Mouse (Mus musculus) liver, adult 2 months (tissue): ENCODE measurements around the gene Ptprb. TPM values are rescaled to one million over a fixed set of nuclear protein-coding genes. Genes with fewer than 3 reads are reported as not detected.

Experiments
- DNase-seq: peaks from one replicate; pipeline ENCODE4 v3.0.0-alpha.2; 2011; ENCODE audit warnings: low read depth, low spot score; ENCODE audit errors: extremely low read depth
- H3K27ac ChIP-seq: fragments of 200-500 bp; replicated peaks from 2 replicates; pipeline ENCODE4 v1.5.1; 2012; ENCODE audit warnings: low read depth, mild to moderate bottlenecking, control low read depth, inconsistent platforms, low read length; ENCODE audit not compliant: insufficient read depth
- H3K27me3 ChIP-seq: fragments of 200-500 bp; 2 replicates; pipeline ENCODE4 v1.6.1; 2012; ENCODE audit warnings: mild to moderate bottlenecking, moderate library complexity, low read length, inconsistent platforms; ENCODE audit not compliant: control insufficient read depth, insufficient read depth
- H3K36me3 ChIP-seq: fragments of 200-500 bp; 2 replicates; pipeline ENCODE4 v1.6.1; 2012; ENCODE audit warnings: low read length, inconsistent platforms; ENCODE audit not compliant: control insufficient read depth, insufficient read depth
- H3K4me1 ChIP-seq: fragments of 200-500 bp; 2 replicates; pipeline ENCODE4 v1.6.1; 2011; ENCODE audit warnings: low read length; ENCODE audit not compliant: control insufficient read depth, insufficient read depth
- H3K4me3 ChIP-seq: fragments of 200-500 bp; 2 replicates; pipeline ENCODE4 v1.5.1; 2011; ENCODE audit warnings: low read depth, mild to moderate bottlenecking, control low read depth, low read length, moderate library complexity; ENCODE audit not compliant: insufficient read depth
- H3K79me2 ChIP-seq: fragments of 200-500 bp; 2 replicates; pipeline ENCODE4 v1.6.1; 2012; ENCODE audit warnings: inconsistent platforms, mild to moderate bottlenecking, low read length, moderate library complexity; ENCODE audit not compliant: control insufficient read depth, insufficient read depth
- H3K9ac ChIP-seq: fragments of 200-500 bp; 2 replicates; pipeline ENCODE4 v1.6.1; 2012; ENCODE audit warnings: low read depth, mild to moderate bottlenecking, control low read depth, inconsistent platforms, low read length
- CTCF ChIP-seq: fragments of 200-500 bp; IDR thresholded peaks from 2 replicates; pipeline ENCODE4 v1.5.1; 2011; ENCODE audit warnings: low read depth, low read length, control low read depth
- POLR2A ChIP-seq: fragments of 200-500 bp; IDR thresholded peaks from 2 replicates; pipeline ENCODE4 v1.6.1; 2011; ENCODE audit warnings: low read length, control low read depth; ENCODE audit not compliant: insufficient read depth; ENCODE audit errors: extremely low read depth
- WGBS: fragments of 180-500 bp; shearing (Covaris S2); methylation state at CpG from one replicate; pipeline ENCODE4 v1.1.7; 2018; 5-methylcytosine and 5-hydroxymethylcytosine counted together
- polyA plus RNA-seq: library from polyadenylated mRNA; depleted of rRNA; stranded (reverse); fragments of >200 nt; gene quantifications from 2 replicates; pipeline ENCODE4 v1.2.3, GENCODE M21; 2012
- total RNA-seq: library from RNA; depleted of rRNA; stranded (reverse); fragments of >200 nt; gene quantifications from 2 replicates; pipeline ENCODE4 v1.2.3, GENCODE M21; 2014

The Ptprb gene
- total and polyA plus RNA-seq, 2 experiments = 5.9 to 39.8 TPM

- H3K9ac ChIP-seq = no peak overlapping the region
- TF ChIP-seq CTCF (peak; percentile 56), POLR2A (no peak)
- no peaks in the 10 kb centered on the region for H3K27me3 ChIP-seq
- no peaks in the 10 kb centered on the region; the same call in 1 of the 2 replicates for H3K79me2 ChIP-seq
- no peaks in the 10 kb centered on the region; the same call in none of the 2 replicates for H3K36me3 ChIP-seq
- no peak overlapping the region for H3K4me3 ChIP-seq
- H3K27ac ChIP-seq = no peak overlapping the region
- H3K4me1 ChIP-seq = peaks cover 2% of the 10 kb centered on the region
- 14% methylated on average over 12 of the region's 12 CpGs for WGBS
- peak; percentile 61 for DNase-seq
These were observed 43.9 kb downstream of the Ptprb start for GRCm38 (mm10) chr10:116319246-116319645.

- DNase-seq = no peak
- H3K4me1 ChIP-seq = no peaks in the 10 kb centered on the region
- H3K36me3 ChIP-seq = no peaks in the 10 kb centered on the region; the same call in 1 of the 2 replicates
- H3K4me3 ChIP-seq = no peak overlapping the region
- TF ChIP-seq POLR2A (no peak), CTCF (no peak)
- WGBS = 84% methylated on average over 5 of the region's 5 CpGs
- H3K27me3 ChIP-seq = no peaks in the 10 kb centered on the region
- H3K9ac ChIP-seq = no peak overlapping the region
- H3K79me2 ChIP-seq = no peaks in the 10 kb centered on the region
- H3K27ac ChIP-seq = no peak overlapping the region
These were observed 53.8 kb downstream of the Ptprb start for GRCm38 (mm10) chr10:116329086-116329485.

GRCm38 (mm10) chr10:116330458-116330857 is 55.1 kb downstream of the Ptprb start:
- Histone ChIP-seq H3K9ac (no peak overlapping the region), H3K4me1 (no peaks in the 10 kb centered on the region), H3K4me3 (no peak overlapping the region), H3K36me3 (no peaks in the 10 kb centered on the region), H3K79me2 (no peaks in the 10 kb centered on the region), H3K27me3 (no peaks in the 10 kb centered on the region), H3K27ac (no peak overlapping the region)
- DNase-seq = peak; percentile 56
- WGBS = 15% methylated on average over 5 of the region's 5 CpGs
- TF ChIP-seq CTCF (peak; percentile 83), POLR2A (no peak)

GRCm38 (mm10) chr10:116330961-116331510 is 55.7 kb downstream of the Ptprb start:
- H3K36me3 ChIP-seq = no peaks in the 10 kb centered on the region
- no peaks in the 10 kb centered on the region for H3K4me1 ChIP-seq
- H3K79me2 ChIP-seq = no peaks in the 10 kb centered on the region
- H3K9ac ChIP-seq = no peak overlapping the region
- DNase-seq = no peak
- TF ChIP-seq CTCF (no peak), POLR2A (no peak)
- no peaks in the 10 kb centered on the region for H3K27me3 ChIP-seq
- WGBS = 19% methylated on average over 23 of the region's 23 CpGs
- no peak overlapping the region for H3K27ac ChIP-seq
- no peak overlapping the region for H3K4me3 ChIP-seq

- Histone ChIP-seq H3K4me1 (no peaks in the 10 kb centered on the region), H3K27me3 (no peaks in the 10 kb centered on the region), H3K9ac (no peak overlapping the region), H3K36me3 (no peaks in the 10 kb centered on the region), H3K4me3 (no peak overlapping the region), H3K27ac (no peak overlapping the region), H3K79me2 (no peaks in the 10 kb centered on the region)
- TF ChIP-seq CTCF = no peak
- no peak for TF ChIP-seq POLR2A
- WGBS = 70% methylated on average over 16 of the region's 16 CpGs
- DNase-seq = no peak
These were observed 58.3 kb downstream of the Ptprb start for GRCm38 (mm10) chr10:116333666-116334065.

GRCm38 (mm10) chr10:116334120-116334519 is 58.8 kb downstream of the Ptprb start:
- Histone ChIP-seq H3K79me2 (no peaks in the 10 kb centered on the region), H3K4me3 (no peak overlapping the region), H3K9ac (no peak overlapping the region), H3K4me1 (no peaks in the 10 kb centered on the region), H3K27ac (no peak overlapping the region), H3K36me3 (no peaks in the 10 kb centered on the region), H3K27me3 (no peaks in the 10 kb centered on the region)
- TF ChIP-seq CTCF = no peak
- no peak for TF ChIP-seq POLR2A
- no peak for DNase-seq
- 93% methylated on average over 7 of the region's 7 CpGs for WGBS
